Mouse (Mus musculus): Measurements from ENCODE around the gene Dnah10.

DNA sequence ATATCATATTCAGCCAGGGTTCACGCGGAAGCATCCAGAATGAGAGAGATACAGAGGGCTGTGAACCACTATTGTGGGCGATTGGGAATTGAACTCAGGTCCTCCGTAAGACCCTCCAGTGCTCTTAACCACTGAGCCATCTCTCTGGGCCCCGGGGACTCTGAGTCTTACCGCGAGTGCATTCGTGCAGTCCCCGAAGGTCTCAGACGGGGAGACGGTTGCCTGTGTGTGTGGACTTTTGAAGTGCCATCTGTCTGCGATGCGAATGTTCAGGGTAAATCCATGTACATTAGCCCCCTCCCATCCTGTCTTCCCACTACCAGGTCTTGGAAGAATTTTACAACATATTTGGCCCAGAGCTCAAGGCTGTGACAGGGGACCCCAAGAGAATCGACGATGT is 21.3 kb downstream of the Dnah10 start:
- TF ChIP-seq CTCF (IDR thresholded peaks at IDR 0.05; ENCODE audit: low read depth, low read length) (no peak), POLR2A (IDR thresholded peaks at IDR 0.05; ENCODE audit: extremely low read depth, insufficient read depth, low read length) (no peak)

All from liver, adult 2 months (tissue).